Mouse (Mus musculus) neutrophil, adult 83 days (primary cell): Measurements from ENCODE around the gene Qk. TPM values are rescaled to one million over a fixed set of nuclear protein-coding genes. Genes with fewer than 3 reads are reported as not detected.

Source experiments
- total RNA-seq, 2 experiments: library from RNA; stranded (reverse); gene quantifications; one replicate each; pipeline ENCODE4 v1.2.4; 2023

The Qk gene
- 100 to 1,000 TPM; 109 to 133 TPM for total RNA-seq

GRCm38 (mm10) chr17:10319685-10320455 lies at the start of gene Qk:
TSS of gene Qk (minus strand) at chr17:10319854.

